Mouse (Mus musculus) embryo, embryonic 11.5 days (tissue): Measurements from ENCODE around the gene Tmcc3.

ENCODE experiments used
- DNase-seq: peaks from one replicate; pipeline ENCODE4 v3.0.0-alpha.2; 2012; ENCODE audit warnings: low read depth, low spot score

The Tmcc3 gene

DNA sequence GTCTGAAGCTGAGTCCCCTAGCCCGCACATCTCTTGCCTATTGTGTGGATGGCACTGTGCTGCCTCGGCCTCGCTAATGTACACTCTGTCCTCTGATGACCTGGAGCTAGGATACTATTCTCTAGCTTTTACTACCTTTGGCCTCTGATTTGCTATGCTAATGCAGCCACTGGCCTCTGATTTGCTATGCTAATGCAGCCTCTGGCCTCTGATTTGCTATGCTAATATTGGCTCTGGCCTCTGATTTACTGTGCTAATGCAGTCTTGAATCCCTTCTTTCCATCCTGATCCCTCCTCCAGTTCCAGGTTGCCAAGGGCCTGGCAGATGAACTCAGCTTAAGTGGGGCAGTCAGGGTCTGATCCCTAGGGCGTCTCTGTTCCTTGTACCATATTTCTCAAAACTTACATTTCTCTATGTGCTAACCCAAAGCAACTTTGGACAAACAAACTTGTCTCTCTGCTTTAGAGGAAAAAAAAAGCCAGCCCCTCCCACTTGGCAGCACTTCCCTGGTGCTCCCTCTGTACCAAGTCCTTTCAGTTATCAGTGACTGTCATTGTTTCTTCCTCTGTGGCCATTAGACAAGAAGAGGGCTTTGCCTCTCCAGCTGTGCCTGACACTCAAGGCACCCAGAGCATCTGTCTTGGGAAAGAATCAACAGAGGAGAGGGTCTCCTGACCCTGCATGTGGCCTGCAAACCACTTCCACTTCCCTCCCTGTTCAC, 237.9 kb downstream of the Tmcc3 start:
- DNase-seq, result no peak

DNA sequence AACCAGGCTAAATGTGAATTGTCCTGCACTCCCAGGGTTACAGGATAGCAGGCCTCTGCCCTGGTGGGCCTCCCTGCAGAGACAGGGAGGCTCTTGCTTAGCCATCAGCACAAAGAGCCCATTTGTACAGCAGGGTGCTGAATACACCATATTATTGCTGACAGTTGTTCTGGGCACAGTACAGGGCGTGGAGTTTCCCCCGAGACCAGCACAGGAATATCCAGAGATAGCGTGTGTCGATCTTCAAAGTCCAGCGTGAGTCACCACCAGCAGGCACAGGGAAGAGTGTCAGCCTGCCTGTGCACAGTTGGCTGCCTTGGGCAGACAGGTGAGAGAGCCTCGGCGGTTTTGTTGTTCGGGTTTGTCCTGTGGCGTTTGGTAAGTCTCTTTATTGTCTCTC, 238.9 kb downstream of the Tmcc3 start:
- DNase-seq, result no peak

DNA sequence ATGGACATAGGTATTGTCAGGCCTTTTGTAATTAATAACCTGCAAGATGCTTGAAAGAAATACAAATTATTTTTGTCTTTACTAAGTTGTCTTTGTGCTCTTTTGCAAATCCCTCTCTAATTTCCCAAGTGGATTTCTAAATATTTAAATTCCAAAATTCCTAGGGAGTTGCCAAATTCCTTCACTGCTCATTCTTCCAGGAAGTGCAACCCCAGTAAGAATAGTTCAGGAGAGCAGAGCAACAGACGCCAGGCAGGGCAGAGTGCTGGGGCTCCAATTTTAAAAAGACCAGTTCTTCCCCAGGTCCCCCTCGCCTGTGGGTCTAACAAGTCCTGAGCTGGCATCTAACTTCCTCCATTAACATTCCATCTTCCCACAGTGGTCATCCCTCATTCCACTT, 239.3 kb downstream of the Tmcc3 start:
- DNase-seq, result no peak

DNA sequence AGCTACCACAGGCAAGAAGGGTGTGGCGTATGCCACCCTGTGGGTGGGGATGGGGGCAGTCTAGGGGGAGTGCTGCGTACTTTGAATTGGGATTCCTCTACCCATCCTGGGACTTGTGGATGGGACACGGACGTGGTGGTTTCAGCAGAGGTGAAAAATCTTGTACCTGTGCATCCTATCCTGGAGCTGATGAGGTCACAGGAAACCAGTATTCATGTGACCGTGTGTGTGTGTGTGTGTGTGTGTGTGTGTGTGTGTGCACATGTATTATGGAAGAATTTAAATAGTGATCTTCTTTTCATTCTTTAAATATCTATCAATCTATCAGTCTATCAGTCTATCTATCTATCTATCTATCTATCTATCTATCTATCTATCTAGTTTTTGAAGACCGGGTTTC, 239.8 kb downstream of the Tmcc3 start:
- DNase-seq, result no peak

DNA sequence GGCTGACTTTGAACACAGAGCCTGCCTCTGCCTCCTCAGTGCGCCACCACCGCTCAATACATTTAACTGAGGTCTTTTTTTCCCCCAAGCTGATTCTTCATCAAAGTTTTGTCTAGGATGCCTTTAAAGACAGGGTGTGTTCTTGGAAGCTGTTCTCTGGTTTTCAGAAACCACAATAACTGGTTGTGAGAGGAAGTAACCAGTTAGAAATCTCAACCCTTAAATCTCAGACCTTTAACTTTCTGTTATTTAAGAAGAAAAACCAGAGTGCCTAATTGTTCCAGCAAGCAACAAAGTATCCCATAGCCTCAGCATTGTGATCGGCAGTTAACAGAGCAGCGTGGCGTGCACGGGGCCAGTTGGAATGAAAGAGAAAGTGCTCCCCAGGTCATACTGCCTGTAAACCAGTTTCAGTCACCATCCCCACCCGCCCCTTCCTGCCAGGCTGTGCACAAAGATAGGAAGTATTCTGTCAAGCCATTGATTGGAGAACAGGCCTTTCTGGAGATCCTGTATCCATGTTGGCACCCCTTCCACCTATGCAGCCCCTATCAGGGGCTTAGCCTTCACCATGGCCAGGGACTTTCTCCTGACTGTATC, 240.3 kb downstream of the Tmcc3 start:
- no peak for DNase-seq

DNA sequence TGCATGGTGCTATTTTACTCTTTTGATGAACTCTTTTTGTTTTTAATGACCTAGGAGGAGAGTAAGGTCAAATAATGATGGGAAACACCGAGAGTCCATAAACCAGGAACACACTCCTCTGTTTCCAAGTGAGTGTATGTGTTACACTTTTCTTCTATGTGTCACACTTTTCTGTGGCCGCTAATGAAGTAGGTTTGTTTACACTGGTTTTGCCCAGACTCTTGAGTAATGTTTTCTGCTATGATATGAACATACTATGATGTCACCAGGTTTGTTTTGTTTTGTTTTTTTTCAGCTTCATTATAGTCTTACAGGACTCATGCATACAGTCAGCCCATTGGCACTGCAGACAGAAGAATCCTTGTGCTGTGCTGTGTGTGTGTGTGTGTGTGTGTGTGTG, 243.6 kb downstream of the Tmcc3 start:
- no peak for DNase-seq

DNA sequence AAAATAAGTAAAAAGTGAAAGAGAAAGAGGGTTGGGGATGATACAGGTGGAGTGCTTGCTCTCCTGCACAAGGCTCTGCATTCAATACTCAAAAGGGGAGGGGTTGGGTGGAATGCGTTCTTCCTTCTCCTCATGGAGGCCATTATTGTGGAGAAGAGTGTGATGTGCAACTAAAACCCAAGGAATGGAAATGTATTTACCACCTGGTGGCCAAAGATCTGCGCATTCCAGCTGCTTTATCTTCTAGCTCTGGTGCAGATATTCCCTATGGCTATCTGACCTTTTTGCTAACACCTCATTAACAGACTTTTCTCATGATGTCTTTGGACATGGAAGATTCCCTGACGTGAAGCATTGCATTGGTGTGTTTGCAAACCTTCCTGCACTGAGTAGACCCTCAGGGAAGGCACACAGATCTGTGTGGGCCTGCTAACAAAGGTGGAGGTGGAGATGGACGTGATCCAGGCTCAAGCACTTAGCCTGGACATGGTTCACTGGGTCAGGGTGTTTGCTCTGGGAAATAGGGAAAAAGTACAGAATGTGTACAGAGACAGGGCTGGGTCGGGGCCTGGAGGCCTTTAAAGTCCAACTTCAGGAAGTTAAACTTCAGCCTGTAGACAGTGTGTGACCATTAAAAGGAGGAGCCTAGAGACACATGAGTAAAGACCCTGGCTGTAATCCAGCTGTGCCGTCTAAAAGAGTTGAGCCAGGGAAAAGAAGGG, 245.8 kb downstream of the Tmcc3 start:
- no peak for DNase-seq

DNA sequence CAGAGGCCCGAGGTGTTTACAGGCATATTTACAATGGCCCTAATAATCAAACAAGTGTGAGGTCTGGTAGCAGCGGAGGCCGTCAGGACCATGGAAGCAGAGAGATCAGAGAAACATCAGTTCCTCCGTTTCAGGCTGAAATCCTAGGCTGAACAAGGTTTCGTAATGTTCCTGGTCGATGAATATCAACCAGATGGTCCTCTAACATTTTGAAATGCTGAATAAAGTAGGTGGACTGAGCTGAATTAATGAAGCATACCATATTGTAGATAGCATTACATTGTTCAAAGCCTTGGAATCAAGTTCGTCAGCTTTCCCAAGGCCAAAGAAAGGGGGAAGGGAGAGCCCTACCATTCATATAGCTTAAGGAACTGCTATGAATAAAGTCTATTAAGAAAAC, 247.1 kb downstream of the Tmcc3 start:
- DNase-seq, result no peak

DNA sequence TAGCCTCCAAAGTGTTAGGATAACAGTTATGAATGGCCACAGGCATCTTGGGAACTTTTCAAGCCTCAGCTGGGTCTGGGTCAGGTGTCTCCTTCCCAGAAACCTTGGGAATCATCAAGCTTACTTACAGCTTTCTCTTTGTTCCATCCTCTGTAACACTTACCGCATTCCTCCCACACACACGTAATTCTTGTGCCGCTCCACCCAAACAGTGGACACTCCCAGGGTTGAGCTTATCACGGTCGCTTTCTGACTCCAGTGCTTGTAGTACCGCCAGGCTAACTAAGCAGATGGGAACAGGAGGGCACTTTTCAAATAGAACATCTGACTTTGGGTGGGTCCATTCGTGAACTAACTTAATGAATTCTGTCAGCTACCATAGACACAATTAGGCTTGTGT, 249.6 kb downstream of the Tmcc3 start:
- DNase-seq, result no peak

DNA sequence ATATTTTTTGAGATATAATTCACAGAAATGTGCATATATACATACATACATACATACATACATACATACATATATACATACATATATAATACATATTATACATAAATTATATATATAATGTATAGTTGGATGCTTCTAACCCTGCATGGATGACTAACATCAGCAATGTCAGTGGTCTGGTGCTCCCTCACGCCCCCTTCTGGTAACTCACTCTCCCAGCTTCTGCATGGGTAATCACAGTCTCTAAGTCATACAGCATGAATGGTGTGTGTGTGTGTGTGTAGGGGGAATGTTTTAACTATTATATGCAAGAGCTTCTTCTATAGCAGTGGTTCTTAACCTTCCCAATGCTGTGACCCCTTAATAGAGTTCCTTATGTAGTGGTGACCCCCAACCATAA, 250.4 kb downstream of the Tmcc3 start:
- no peak for DNase-seq

DNA sequence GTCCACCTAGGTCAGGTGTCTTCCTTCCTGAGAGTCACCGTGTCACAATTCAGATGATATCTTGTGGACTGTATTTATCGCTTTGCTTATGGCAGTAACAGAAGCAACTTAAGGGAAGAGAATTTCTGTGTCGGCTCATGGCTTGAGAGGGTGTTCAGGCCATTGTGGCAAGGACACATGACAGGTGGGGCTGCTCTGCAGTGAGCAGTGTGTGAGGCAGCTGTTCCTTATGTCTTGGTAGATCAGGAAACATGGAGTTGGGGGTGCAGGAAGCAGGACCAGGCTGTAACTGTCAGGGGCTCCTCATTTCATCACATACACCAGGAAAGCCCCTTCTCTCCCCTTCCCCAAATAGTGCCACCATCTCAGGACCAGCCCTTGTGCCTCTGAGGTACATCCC, 251.2 kb downstream of the Tmcc3 start:
- DNase-seq, result no peak

DNA sequence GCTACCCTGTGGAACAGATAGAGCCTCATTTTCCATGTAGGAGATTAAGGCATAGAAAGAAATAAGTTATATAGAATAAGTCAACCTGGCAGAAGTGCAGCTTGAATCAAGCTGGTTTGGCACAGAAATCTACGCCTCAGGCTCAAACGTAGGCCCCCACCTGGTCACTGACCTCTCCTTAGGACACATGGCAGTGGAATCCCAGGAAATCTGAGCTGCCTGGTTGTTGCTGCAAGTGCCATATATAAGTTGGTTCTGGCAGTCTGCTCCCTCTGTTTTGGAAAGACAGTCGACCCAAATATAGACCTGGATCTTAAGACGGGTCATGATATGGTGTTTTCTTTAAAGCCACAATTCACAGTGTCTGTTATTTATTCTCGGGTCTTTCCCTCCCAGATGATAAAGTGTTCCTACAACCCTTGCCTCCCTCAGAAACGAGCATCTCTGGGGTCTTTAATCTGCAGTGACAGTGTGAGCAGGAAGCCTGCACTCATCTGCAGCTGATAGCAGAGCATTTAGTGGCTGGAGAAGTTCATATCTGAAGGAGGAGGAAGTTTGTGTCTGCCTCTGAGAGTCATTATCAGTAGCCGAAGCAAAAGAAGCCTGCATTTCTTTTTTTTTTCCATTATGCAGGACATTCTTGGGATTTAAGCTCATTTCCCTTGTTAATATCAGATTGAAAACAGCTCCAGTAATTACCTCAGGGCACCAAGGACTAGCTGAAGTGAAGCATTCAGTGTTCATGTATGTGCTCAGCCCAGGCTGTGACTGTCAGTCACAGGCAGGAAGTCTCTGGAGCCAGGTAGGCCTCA, 253.9 kb downstream of the Tmcc3 start:
- no peak for DNase-seq

DNA sequence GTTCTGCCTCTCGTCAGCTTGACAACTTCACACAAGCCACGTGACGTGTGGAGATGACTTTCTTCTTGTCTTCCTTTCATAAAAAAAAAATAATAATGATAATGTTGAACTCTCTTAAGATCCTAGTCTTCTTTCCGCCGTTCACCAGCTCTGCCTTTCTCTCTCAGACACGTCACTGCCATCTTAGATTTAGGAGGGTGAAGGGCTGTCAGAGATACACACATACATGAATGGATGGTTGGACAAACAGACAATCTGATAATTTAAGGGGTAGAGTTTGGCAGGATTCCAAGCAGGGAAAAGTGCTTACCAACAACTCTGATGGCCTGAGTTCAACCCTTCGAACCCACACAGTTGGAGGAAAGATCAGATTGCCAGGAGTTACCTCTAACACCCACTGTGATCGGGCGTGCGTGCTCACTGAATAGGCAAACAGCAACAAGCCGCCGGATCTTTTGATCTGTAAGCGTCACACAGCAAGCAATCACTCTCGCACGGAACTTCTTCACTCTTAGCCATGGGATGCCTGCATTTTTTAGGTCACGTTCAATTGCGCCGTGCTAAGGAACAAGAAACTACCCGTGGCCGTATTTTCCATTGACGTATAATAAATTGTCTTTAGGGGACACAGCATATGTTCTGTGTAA, 254.6 kb downstream of the Tmcc3 start:
- no peak for DNase-seq

DNA sequence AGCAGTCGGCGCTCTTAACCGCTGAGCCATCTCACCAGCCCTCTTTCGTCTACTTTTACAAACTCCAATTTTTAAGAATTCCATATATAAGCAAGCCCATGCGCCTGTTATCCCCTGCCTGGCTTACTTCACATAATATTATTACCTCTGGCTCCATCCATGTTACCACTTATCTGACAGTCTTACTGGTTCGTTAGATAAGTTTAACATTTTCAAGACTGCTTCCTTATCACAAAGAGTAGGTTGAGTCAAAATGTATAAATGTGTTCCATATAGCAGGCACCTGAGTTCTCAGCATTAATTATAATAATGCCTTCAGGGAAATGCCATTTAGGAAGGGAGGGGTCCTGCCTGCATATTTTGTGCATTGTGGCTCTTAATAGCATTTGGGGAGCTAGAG, 255.5 kb downstream of the Tmcc3 start:
- no peak for DNase-seq

DNA sequence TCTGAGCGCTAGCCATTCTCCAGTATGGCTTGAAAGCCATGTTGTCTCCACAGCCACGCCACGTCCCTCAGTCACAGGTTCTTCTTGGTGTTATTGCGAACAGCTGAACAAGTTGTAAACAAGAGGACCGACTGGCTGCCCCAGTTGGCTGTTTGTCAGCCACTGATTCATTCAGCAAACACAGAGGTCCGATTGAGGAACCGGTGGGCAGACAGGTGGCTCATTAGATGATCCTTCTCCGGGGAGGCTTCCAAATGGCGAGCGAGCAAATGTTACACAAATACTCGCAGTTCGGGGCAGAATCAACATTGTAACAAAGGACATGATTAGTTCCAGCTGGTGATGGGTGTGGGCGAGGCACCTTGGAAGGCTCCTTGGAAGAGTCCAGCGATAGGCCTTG, 256.2 kb downstream of the Tmcc3 start:
- no peak for DNase-seq

DNA sequence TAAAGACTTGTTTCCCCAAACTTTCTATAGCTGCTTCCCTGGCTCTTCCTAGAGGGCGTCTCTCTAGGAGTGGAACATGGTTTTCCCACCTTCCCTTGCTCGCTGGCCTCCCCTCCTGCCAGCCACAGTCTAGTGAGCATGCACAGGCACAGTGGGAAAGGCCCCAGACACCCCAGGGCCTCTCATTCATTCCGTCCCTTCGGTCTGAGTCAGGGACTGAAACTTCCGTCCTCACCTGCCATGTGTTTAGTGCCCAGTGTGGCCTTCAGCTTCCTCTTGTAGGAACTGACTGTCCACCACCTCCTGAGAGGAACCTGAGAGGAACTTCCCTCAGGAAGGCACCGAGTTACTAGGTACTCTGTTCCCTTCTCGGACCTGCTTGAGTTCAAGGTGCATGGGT, 257.1 kb downstream of the Tmcc3 start:
- no peak for DNase-seq

DNA sequence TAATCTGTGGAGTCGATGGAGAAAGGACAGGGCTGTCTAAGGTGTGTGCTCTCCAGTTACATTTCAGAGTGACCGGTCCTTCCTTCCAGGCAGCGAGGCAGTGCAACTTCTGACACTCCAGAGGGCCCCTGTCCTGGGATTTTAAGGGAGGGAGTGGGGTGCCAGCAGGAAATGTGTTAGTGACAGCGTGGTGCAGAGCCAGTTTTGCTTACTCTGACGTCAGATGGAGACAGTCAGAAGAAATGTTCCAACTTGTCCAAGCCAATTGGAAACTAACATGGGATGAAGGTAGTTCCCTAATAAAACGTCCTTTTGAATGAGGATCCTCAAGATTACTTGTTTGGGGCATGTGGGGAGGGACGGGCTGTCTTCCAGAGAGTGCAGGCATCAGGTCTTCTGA, 258.0 kb downstream of the Tmcc3 start:
- DNase-seq, result no peak

DNA sequence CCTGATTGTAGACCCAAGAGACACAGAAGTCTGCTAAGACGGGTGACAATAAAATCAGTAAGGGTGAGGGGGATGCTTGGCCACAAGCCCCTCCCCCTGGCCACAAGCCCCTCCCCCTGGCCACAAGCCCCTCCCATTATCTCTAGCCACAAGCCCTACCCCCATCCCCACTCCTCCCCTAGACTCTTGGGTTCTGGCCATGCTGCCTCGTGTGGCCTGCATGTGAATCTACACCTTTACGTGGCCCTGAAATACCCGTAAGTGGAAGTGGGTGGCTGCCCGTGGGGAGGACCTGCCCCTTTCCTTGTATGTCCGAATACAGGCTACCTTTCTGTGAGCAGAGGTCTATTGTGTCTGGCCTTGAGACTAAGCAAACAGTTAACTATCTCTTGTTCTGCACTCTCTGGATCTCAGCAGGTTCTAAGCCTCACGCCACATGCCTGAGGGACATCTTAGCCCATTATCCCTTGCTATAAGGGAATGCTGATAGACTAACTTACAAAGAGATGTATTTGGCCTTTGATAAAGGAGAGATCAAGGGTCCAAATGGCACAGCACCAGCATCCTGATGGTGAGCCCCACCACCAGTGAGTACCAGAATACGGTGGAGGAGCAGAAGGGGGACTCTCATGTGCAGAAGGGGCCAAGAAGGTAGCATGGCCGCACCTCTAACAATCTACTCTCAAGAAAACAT, 260.3 kb downstream of the Tmcc3 start:
- DNase-seq, result no peak

DNA sequence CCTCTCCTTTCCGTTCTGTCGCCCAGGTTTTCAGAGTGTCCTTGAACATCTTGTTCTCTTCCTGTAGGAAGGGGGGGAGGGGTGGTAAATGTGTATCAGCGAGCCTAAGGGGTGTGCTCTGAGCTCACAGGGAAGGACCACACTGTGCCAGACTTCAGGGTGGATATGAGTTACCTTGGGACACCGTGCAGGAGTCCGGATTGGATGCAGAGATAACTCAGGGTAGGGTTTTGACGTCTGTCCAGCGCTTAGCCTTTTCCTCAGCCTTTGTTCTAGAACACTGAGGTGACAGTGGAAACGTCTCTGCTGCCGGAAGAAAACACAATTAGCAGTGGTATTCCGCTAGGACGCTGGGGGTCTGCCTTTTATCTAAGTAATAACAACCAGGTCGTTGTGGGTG, 261.0 kb downstream of the Tmcc3 start:
- DNase-seq, result no peak

DNA sequence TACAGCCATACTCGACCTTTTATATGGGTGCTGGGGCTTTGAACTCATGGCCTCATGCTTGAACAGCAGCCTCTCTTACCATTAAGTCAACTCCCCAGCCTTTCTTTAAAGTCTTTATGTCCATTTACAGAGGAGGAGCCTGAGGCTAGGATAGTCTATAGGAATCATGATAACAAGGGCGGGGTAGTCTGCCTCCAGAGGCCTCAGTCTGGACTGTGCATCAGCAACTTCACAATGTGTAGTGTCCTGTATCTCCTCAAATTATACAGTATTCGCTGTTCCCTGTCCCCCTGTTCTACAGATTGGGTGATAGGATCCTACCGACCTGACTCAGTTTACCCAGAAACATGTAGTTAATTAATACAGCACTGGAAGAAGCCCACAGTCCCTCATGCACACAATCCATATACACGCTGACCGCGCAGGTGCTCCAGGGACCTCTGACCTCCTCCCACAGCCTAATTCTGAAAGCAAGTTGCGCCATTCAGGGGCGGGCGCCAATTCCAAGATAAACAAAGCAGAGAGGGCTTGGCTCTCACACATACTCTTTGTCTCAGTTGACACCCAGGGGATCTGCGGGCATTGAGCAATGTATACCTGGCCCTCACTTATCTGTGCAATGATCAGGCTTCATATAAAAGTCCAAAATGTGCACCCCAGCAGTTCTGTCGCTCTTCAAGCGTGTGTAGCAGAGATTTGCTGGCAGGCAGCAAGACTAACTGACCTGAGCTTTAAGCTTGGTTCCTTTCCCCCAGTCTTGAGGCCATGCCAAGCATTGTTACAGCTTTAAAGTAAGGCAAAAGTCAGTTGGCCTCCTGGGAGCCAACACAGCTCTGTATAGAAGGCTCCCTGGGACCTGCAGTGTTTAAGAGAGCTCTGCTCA, 262.9 kb downstream of the Tmcc3 start:
- no peak for DNase-seq
